Mouse (Mus musculus) embryonic facial prominence, embryonic 13.5 days (tissue): ENCODE measurements around the gene Slc26a10. TPM values are rescaled to one million over a fixed set of nuclear protein-coding genes. Genes with fewer than 3 reads are reported as not detected.

ENCODE experiments used
- ATAC-seq: fragments of 200-750 bp; cut with Nextera tagmentation; 2 replicates; pipeline ENCODE4 v1.8.0; 2017; ENCODE audit warnings: low read depth; ENCODE audit not compliant: insufficient number of reproducible peaks, insufficient read depth, low FRiP score, low TSS enrichment
- H3K27ac ChIP-seq: fragments of 300-500 bp; sonication (generic); 2 replicates; pipeline ENCODE4 v1.5.1; 2015; ENCODE audit warnings: moderate library complexity, mild to moderate bottlenecking, inconsistent platforms
- H3K27me3 ChIP-seq: fragments of 300-500 bp; sonication (generic); 2 replicates; pipeline ENCODE4 v1.6.1; 2015; ENCODE audit warnings: mild to moderate bottlenecking, inconsistent platforms
- H3K36me3 ChIP-seq: fragments of 300-500 bp; sonication (generic); 2 replicates; pipeline ENCODE4 v1.6.1; 2015; ENCODE audit warnings: mild to moderate bottlenecking, inconsistent platforms
- H3K4me1 ChIP-seq: fragments of 300-500 bp; sonication (generic); 2 replicates; pipeline ENCODE4 v1.6.1; 2015; ENCODE audit warnings: inconsistent platforms
- H3K4me2 ChIP-seq: fragments of 300-500 bp; sonication (generic); 2 replicates; pipeline ENCODE4 v1.6.1; 2015; ENCODE audit warnings: moderate library complexity, mild to moderate bottlenecking, inconsistent platforms
- H3K4me3 ChIP-seq: fragments of 300-500 bp; sonication (generic); 2 replicates; pipeline ENCODE4 v1.5.1; 2015; ENCODE audit warnings: mild to moderate bottlenecking, inconsistent platforms
- H3K9ac ChIP-seq: fragments of 300-500 bp; sonication (generic); 2 replicates; pipeline ENCODE4 v1.6.1; 2015; ENCODE audit warnings: mild to moderate bottlenecking, inconsistent platforms
- H3K9me3 ChIP-seq: fragments of 300-500 bp; sonication (generic); 2 replicates; pipeline ENCODE4 v1.6.1; 2016; ENCODE audit warnings: inconsistent platforms
- WGBS: fragments of 180-500 bp; shearing (Covaris S2); methylation state at CpG from one replicate; pipeline ENCODE4 v1.1.7; 2015; ENCODE audit warnings: mixed read lengths; 5-methylcytosine and 5-hydroxymethylcytosine counted together
- polyA plus RNA-seq: library from polyadenylated mRNA; unstranded; fragments of >200 nt; fragmentation: Nextera tagmentation; extraction: Ambion mirVana; gene quantifications from 2 replicates; pipeline ENCODE4 v1.2.1, GENCODE M21; 2015

Gene Slc26a10
- polyA plus RNA-seq, 1 experiment from 2014 or later = 2.0 TPM

GRCm38 (mm10) chr10:127189651-127190381, 9.4 kb upstream of the Slc26a10 start, which contains the start of gene Arhgef25:
TSS of gene Arhgef25 (minus strand) at chr10:127190083.
- under 1% methylated on average over 35 of the region's 35 CpGs for WGBS
- Histone ChIP-seq H3K9ac (peak within 1 kb of the TSS; percentile 86), H3K36me3 (peaks cover 43% of the 10 kb centered on the region), H3K9me3 (no peaks in the 10 kb centered on the region), H3K4me1 (peaks cover 58% of the 10 kb centered on the region), H3K27me3 (no peaks in the 10 kb centered on the region), H3K4me3 (peak within 1 kb of the TSS; percentile 79), H3K4me2 (peak within 1 kb of the TSS; percentile 94), H3K27ac (peak within 1 kb of the TSS; percentile 98)
- peak; percentile 66 for ATAC-seq

- peak overlapping the region; percentile 94 for H3K4me2 ChIP-seq
- peaks cover 58% of the 10 kb centered on the region for H3K4me1 ChIP-seq
- ATAC-seq = no peak
- H3K27ac ChIP-seq = peak overlapping the region; percentile 98
- H3K36me3 ChIP-seq = peaks cover 50% of the 10 kb centered on the region
- WGBS = under 1% methylated on average over 26 of the region's 26 CpGs
- H3K27me3 ChIP-seq = no peaks in the 10 kb centered on the region
- peak overlapping the region; percentile 79 for H3K4me3 ChIP-seq
- H3K9me3 ChIP-seq = no peaks in the 10 kb centered on the region
- H3K9ac ChIP-seq = peak overlapping the region; percentile 86
These were observed 8.7 kb upstream of the Slc26a10 start for GRCm38 (mm10) chr10:127189116-127189650.

GRCm38 (mm10) chr10:127188465-127189115, 8.1 kb upstream of the Slc26a10 start:
- WGBS = under 1% methylated on average over 45 of the region's 46 CpGs

GRCm38 (mm10) chr10:127188079-127188453, 7.6 kb upstream of the Slc26a10 start:
- no peak for ATAC-seq
- H3K9me3 ChIP-seq = no peaks in the 10 kb centered on the region
- peak overlapping the region; percentile 86 for H3K9ac ChIP-seq
- H3K36me3 ChIP-seq = peaks cover 58% of the 10 kb centered on the region
- 1% methylated on average over 19 of the region's 21 CpGs for WGBS
- peak overlapping the region; percentile 94 for H3K4me2 ChIP-seq
- H3K27ac ChIP-seq = peak overlapping the region; percentile 98
- peak overlapping the region; percentile 79 for H3K4me3 ChIP-seq
- H3K27me3 ChIP-seq = no peaks in the 10 kb centered on the region
- peaks cover 60% of the 10 kb centered on the region for H3K4me1 ChIP-seq

More at GRCm38 (mm10) chr10:127188465-127189115, 8.1 kb upstream of the Slc26a10 start:
- peak overlapping the region; percentile 98 for H3K27ac ChIP-seq
- peak overlapping the region; percentile 79 for H3K4me3 ChIP-seq
- peak overlapping the region; percentile 94 for H3K4me2 ChIP-seq
- H3K36me3 ChIP-seq = peaks cover 56% of the 10 kb centered on the region
- no peaks in the 10 kb centered on the region for H3K27me3 ChIP-seq
- H3K9me3 ChIP-seq = no peaks in the 10 kb centered on the region
- peak overlapping the region; percentile 86 for H3K9ac ChIP-seq
- peak; percentile 81 for ATAC-seq
- peaks cover 62% of the 10 kb centered on the region for H3K4me1 ChIP-seq

GRCm38 (mm10) chr10:127187371-127188078, 7.1 kb upstream of the Slc26a10 start:
- Histone ChIP-seq H3K36me3 (peaks cover 58% of the 10 kb centered on the region), H3K27ac (peak overlapping the region; percentile 98), H3K4me1 (peaks cover 55% of the 10 kb centered on the region), H3K4me3 (peak overlapping the region; percentile 79), H3K9ac (peak overlapping the region; percentile 86), H3K27me3 (0 out of 2 replicates have a peak, but pooled peaks cover 2% of the 10 kb centered on the region), H3K9me3 (no peaks in the 10 kb centered on the region), H3K4me2 (peak overlapping the region; percentile 94)
- ATAC-seq = no peak
- WGBS = 42% methylated on average over 10 of the region's 10 CpGs

GRCm38 (mm10) chr10:127186451-127186850, 6.0 kb upstream of the Slc26a10 start:
- ATAC-seq = no peak
- Histone ChIP-seq H3K27ac (no peak overlapping the region), H3K9ac (no peak overlapping the region), H3K36me3 (peaks cover 59% of the 10 kb centered on the region), H3K4me3 (no peak overlapping the region), H3K4me1 (peaks cover 46% of the 10 kb centered on the region), H3K4me2 (no peak overlapping the region), H3K9me3 (no peaks in the 10 kb centered on the region), H3K27me3 (peaks cover 12% of the 10 kb centered on the region)
- 87% methylated on average over 1 of the region's 1 CpGs for WGBS

GRCm38 (mm10) chr10:127185506-127185905, 5.1 kb upstream of the Slc26a10 start:
- no peak overlapping the region for H3K27ac ChIP-seq
- H3K4me2 ChIP-seq = no peak overlapping the region
- no peaks in the 10 kb centered on the region for H3K9me3 ChIP-seq
- no peak for ATAC-seq
- H3K4me3 ChIP-seq = no peak overlapping the region
- peaks cover 39% of the 10 kb centered on the region for H3K4me1 ChIP-seq
- no peak overlapping the region for H3K9ac ChIP-seq
- H3K36me3 ChIP-seq = peaks cover 51% of the 10 kb centered on the region
- peaks cover 22% of the 10 kb centered on the region for H3K27me3 ChIP-seq
- 80% methylated on average over 15 of the region's 15 CpGs for WGBS

- Histone ChIP-seq H3K9me3 (no peaks in the 10 kb centered on the region), H3K4me1 (peaks cover 39% of the 10 kb centered on the region), H3K4me3 (no peak overlapping the region), H3K9ac (no peak overlapping the region), H3K27me3 (peaks cover 26% of the 10 kb centered on the region), H3K27ac (no peak overlapping the region), H3K4me2 (no peak overlapping the region), H3K36me3 (peaks cover 50% of the 10 kb centered on the region)
- WGBS = 71% methylated on average over 9 of the region's 9 CpGs
- ATAC-seq = no peak
These were observed 4.7 kb upstream of the Slc26a10 start for GRCm38 (mm10) chr10:127185101-127185500.

- no peaks in the 10 kb centered on the region for H3K9me3 ChIP-seq
- WGBS = 13% methylated on average over 20 of the region's 20 CpGs
- peak overlapping the region; percentile 18 for H3K4me3 ChIP-seq
- H3K27me3 ChIP-seq = peaks cover 39% of the 10 kb centered on the region
- H3K4me2 ChIP-seq = peak overlapping the region; percentile 44
- peak overlapping the region; percentile 40; the same call in 1 of the 2 replicates for H3K9ac ChIP-seq
- peaks cover 50% of the 10 kb centered on the region for H3K36me3 ChIP-seq
- no peak overlapping the region for H3K27ac ChIP-seq
- H3K4me1 ChIP-seq = peaks cover 46% of the 10 kb centered on the region
- ATAC-seq = no peak
These were observed 3.3 kb upstream of the Slc26a10 start for GRCm38 (mm10) chr10:127183759-127184158.

GRCm38 (mm10) chr10:127182624-127183023, 2.2 kb upstream of the Slc26a10 start:
- Histone ChIP-seq H3K27me3 (peaks cover 51% of the 10 kb centered on the region), H3K36me3 (peaks cover 50% of the 10 kb centered on the region), H3K4me3 (no peak overlapping the region), H3K4me1 (peaks cover 51% of the 10 kb centered on the region), H3K4me2 (no peak overlapping the region), H3K9ac (no peak overlapping the region), H3K9me3 (no peaks in the 10 kb centered on the region), H3K27ac (no peak overlapping the region)
- no peak for ATAC-seq
- WGBS = 86% methylated on average over 4 of the region's 4 CpGs

- peaks cover 42% of the 10 kb centered on the region for H3K36me3 ChIP-seq
- H3K9ac ChIP-seq = no peak overlapping the region
- 69% methylated on average over 6 of the region's 6 CpGs for WGBS
- no peak overlapping the region for H3K4me2 ChIP-seq
- no peak overlapping the region for H3K27ac ChIP-seq
- ATAC-seq = no peak
- no peaks in the 10 kb centered on the region for H3K9me3 ChIP-seq
- peaks cover 51% of the 10 kb centered on the region for H3K4me1 ChIP-seq
- no peak overlapping the region for H3K4me3 ChIP-seq
- peaks cover 61% of the 10 kb centered on the region for H3K27me3 ChIP-seq
These were observed 1.1 kb upstream of the Slc26a10 start for GRCm38 (mm10) chr10:127181566-127181965.
